Mouse (Mus musculus) inflammation-experienced regulatory T-cells (primary cell): ENCODE data around the gene Pex11b. TPM values are rescaled to one million over a fixed set of nuclear protein-coding genes. Genes with fewer than 3 reads are reported as not detected.

Experiments used
- polyA plus RNA-seq, 2 experiments: library from polyadenylated mRNA; unstranded; fragments of 100-300 nt; shearing (Covaris generic); gene quantifications; one replicate each; pipeline ENCODE4 v1.2.1; 2017

Gene Pex11b
- 10 to 100 TPM; 47.2 to 47.4 TPM for polyA plus RNA-seq

DNA sequence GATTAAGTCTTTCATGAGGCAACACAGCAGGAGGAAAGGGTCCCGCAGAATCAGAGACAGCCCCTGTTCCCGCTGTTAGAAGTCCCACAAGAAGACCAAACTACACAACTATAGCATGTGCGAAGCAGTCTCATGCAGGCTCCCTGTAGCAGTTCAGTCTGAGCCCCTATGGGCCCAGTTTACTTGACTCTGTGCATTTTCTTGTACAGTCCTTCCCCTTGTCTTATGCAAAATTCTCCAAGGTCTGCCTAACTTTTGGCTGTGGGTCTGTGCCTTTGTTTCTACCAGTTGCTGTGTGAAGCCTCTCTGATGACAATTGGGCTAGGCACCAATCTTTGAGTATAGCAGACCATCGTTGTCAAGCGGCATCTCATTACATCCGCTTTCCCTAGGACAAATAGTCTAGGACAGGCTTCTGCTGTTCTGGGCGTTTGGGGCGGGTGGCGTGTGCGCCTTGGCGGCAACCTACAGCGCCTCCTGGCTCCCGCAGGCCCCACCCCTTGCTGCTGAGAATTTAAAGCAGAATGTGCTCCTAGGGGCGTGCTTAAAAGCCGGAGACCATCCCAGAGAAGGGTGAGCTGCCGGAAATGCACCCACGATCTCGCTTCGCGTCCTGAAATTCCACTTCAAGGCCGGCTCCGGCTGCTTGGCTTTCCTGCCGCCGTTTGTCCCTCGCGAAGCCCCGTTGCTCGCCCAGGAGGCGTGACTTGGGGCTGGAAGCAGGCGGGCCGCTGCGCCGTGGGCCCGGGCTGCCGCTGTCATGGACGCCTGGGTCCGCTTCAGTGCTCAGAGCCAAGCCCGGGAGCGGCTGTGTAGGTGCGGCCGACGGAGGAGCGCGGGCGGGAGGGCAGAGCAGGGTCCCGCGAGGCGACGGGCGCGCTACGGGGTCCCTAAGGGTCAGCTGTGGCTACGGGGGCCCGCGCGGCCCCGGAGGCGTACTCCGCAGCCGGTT lies at the start of gene Pex11b, which contains the start of gene Gm42957:
Gene Pex11b, plus strand, starts transcription at position 449 of the 952 bp plus-strand sequence.
Gene Gm42957, plus strand, starts transcription at position 547 of the 952 bp plus-strand sequence.

DNA sequence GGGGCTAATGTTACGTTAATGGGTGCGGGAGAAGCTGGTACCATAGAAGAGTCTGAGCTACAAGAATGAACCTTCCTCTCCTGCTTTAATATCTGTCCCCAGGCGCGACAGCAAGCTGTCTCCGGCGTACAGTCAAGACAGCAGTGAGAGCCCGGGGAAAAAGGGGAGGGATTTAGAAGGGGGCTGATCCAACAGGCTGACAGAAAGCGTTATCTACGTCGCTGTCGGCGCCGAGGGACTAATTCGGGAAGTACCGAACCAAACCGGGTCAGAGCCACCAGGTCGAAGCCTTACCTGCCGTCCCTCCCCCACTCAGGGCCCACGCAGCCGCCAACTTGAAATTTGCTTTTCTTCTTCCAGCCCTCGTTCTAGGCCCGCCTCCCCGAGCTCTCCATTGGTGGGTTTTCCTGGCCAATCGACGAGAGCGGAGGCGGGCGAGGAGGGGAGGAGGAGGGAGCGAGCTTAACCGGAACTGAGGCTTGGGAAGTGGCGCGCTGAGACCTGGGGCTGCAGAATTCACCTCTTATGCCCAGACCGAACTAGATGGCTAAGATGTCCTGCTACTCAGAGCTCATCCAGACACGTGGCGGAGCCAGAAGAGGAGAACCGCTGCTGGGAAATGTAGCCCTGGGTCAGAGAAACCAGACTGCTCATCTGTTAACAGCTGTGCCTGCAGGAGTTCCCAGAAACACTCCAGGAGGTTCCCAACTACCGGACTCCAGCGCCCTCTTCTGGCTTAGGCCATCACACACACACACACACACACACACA lies 41.2 kb upstream of the Pex11b start, which contains the start of gene Polr3gl:
Gene Polr3gl, minus strand, starts transcription at position 392 of the 771 bp plus-strand sequence.

DNA sequence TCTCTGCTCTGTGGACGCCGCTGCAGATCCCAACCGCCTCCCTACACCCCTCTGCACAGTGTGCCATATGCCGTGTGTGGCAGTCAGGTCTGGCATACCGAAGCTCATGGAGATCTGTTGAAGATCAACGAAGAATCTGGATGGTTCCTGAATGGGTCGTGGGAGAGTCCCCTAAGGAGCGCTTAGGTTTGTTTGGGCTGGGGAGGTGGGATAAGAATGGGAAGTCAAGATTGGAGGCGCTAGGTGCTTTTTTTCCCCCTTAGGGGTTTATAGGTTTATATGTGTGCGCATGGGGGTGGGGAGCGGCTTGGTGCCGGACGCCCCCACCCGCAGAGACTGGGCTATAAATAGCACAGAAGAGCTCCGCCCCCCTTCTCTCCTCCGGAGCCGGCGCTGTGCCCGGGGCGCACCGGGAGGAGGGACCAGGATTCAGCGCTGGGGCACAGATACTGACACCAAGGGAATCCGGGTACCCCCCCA lies 38.9 kb upstream of the Pex11b start, which contains the start of gene Ankrd34a:
Gene Ankrd34a, plus strand, starts transcription at position 409 of the 480 bp plus-strand sequence.

GRCm38 (mm10) chr3:96600639-96601250 lies 34.4 kb upstream of the Pex11b start, which contains the start of gene Lix1l:
Gene Lix1l (plus strand): TSS chr3:96601149.

GRCm38 (mm10) chr3:96629729-96630600 lies 5.2 kb upstream of the Pex11b start, which contains the start of gene Rbm8a:
Gene Rbm8a (plus strand): TSS chr3:96629933.

GRCm38 (mm10) chr3:96645018-96645649 lies 10.0 kb downstream of the Pex11b start, which contains the start of gene Itga10:
Gene Itga10 (plus strand): TSS chr3:96645584.

DNA sequence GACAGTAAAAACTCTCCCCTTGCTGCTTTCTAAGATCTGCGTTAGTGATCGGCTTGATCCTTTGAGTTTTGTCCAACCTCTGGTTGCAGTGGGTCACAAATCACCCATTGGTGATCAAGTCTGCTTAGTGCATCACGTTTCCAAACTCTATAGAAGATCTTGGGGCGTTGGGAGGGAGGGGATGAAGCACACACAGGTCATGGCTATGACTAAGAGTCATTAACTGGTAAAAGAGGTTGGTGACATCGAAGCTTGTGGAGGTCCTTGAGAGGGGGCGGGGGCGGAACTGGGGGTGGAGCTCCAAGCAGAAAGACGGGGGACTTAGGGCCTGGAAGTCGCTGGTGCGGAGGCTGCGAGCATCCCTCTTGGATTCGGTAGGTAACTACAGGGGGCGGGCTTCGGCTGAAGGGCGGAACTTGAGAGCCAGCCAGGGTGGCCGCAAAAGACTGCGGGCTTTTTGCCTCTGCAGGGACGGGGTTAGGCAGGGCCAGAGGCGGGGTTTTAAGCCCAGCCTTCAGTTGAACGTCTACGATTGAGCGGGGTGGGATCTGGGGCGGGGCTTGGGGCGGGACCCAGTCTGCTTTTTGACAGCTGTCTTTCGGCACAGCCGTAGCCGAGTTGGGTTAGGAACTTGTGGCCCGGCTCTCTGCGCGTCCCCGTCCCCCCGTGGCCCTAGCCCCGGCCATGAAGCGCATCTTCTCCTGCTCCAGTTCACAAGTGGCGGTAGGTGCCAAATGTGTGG lies 34.7 kb downstream of the Pex11b start, which contains the start of gene Ankrd35:
Gene Ankrd35, plus strand, starts transcription at position 405 of the 742 bp plus-strand sequence.

Other genes starting within 250 kb of the Pex11b start
- 1 to 10 TPM in 1 of 2 experiments, not detected in 1; 1.5 TPM for gene BC107364, start 183.1 kb upstream of the Pex11b start, polyA plus RNA-seq
- under 1 TPM; 0.30 to 0.73 TPM for gene Hfe2, start 110.2 kb upstream of the Pex11b start, polyA plus RNA-seq
- 100 to 1,000 TPM; 658 to 845 TPM for gene Txnip, start 77.4 kb upstream of the Pex11b start, polyA plus RNA-seq
- under 1 TPM in 1 of 2 experiments, not detected in 1; 0.82 TPM for gene Gm16253, start 58.4 kb upstream of the Pex11b start, polyA plus RNA-seq
- 10 to 100 TPM; 15.7 to 29.1 TPM for gene Polr3gl, start 41.2 kb upstream of the Pex11b start, polyA plus RNA-seq
- under 1 TPM in 1 of 2 experiments, not detected in 1; 0.16 TPM for gene Ankrd34a, start 38.7 kb upstream of the Pex11b start, polyA plus RNA-seq
- under 1 TPM; 0.24 to 0.44 TPM for gene Lix1l, start 34.2 kb upstream of the Pex11b start, polyA plus RNA-seq
- 100 to 1,000 TPM; 131 to 148 TPM for gene Rbm8a, start 5.4 kb upstream of the Pex11b start, polyA plus RNA-seq
- under 1 TPM; 0.06 to 0.69 TPM for gene Gm42957, start 98 bp downstream of the Pex11b start, polyA plus RNA-seq
- gene Itga10, start 10.2 kb downstream of the Pex11b start, polyA plus RNA-seq = under 1 TPM; 0.20 to 0.42 TPM
- 1 to 10 TPM in 1 of 2 experiments, under 1 TPM in 1; 0.06 to 1.1 TPM for gene Ankrd35, start 34.8 kb downstream of the Pex11b start, polyA plus RNA-seq
- gene Pias3, start 61.0 kb downstream of the Pex11b start, polyA plus RNA-seq = 10 to 100 TPM; 20.4 to 28.3 TPM
- under 1 TPM; 0.75 to 0.86 TPM for gene Nudt17, start 73.2 kb downstream of the Pex11b start, polyA plus RNA-seq
- gene Polr3c, start 92.3 kb downstream of the Pex11b start, polyA plus RNA-seq = 10 to 100 TPM; 66.7 to 79.7 TPM
- 100 to 1,000 TPM; 112 to 130 TPM for gene Rnf115, start 92.3 kb downstream of the Pex11b start, polyA plus RNA-seq
- under 1 TPM; 0.24 to 0.43 TPM for gene Pdzk1, start 193.9 kb downstream of the Pex11b start, polyA plus RNA-seq
- 10 to 100 TPM; 15.8 to 21.4 TPM for gene Cd160, start 194.0 kb downstream of the Pex11b start, polyA plus RNA-seq